9 mouse cellular contexts compared by ENCODE assay signal in the genomic region with DNA sequence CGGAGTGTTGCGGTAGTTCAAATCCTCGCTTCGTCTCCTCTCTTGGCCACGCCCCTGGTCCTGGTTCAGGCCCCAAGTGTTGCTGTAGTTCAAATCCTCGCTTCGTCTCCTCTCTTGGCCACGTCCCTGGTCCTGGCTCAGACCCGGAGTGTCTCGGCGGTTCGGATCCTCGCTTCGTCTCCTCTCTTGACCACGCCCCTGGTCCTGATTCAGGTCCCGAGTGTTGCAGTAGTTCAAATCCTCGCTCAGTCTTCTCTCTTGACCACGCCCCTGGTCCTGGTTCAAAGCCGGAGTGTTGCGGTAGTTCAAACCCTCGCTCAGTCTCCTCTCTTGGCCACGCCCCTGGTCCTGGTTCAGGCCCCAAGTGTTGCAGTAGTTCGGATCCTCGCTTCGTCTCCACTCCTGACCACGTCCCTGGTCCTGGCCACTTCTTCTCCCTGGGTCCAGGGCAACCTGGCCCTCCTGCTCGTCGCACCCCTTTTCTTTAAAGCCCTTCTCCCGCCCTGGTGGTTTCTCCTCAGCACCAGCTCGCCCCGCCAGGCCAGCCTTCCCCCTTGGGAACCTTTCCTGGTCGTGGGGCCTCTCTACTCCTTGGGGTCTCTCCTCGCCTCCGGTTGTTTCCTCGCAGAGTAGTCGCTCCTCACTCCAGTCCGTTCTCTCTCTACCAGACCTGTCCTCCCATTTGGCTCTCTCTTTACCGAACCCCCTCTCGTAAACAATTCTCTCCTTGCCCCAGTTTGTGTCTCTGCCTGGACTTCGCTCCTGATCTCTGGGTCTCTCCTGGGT. TPM values are rescaled to one million over a fixed set of nuclear protein-coding genes. Genes with fewer than 3 reads are reported as not detected.
DNase-seq lines count a peak whose midpoint lies in the region; ATAC-seq and TF ChIP-seq lines count a peak whose summit lies in the region.
"Not testable (repeated sequence)": the region's sequence is repeated elsewhere in the genome, so short reads cannot be mapped to it uniquely, and the experiment has no call there.
"Had no signal": no experiment of that assay in that cellular context is flagged by ENCODE, and none has a peak within 500 bp of the region (broad histone marks: within the 10 kb centered on the region; RNA-seq: fewer than 3 reads in every experiment).

No protein-coding gene starts in this region.

- not testable (repeated sequence) for TF ChIP-seq CTCF in testis, adult 2 months (IDR thresholded peaks at IDR 0.05; ENCODE audit: control insufficient read depth, insufficient read depth, insufficient replicate concordance, low read depth, low read length)

- not testable (repeated sequence) for H3K27me3 ChIP-seq in embryonic facial prominence, embryonic 12.5 days; forebrain, embryonic 15.5 days; intestine, embryonic 14.5 days (replicated peaks; ENCODE audit: control insufficient read depth, insufficient read depth, low read length); limb, embryonic 14.5 days (ENCODE audit: control insufficient read depth, insufficient read depth, low read length); testis, adult 2 months (ENCODE audit: control insufficient read depth, insufficient read depth, low read length)
- H3K27me3 ChIP-seq in heart, embryonic 15.5 days, result peaks cover 13% of the 10 kb centered on the region
- H3K27me3 ChIP-seq in midbrain, embryonic 10.5 days (ENCODE audit: low read depth, poor library complexity, severe bottlenecking), result peaks cover 22% of the 10 kb centered on the region
- peaks cover 14% of the 10 kb centered on the region for H3K27me3 ChIP-seq in neural tube, embryonic 12.5 days (replicated peaks)

- ATAC-seq in embryonic facial prominence, embryonic 12.5 days (ENCODE audit: insufficient number of reproducible peaks, insufficient read depth, low FRiP score, low TSS enrichment); heart, embryonic 15.5 days (replicated peaks; ENCODE audit: insufficient number of reproducible peaks, insufficient read depth, low FRiP score, low read depth); intestine, embryonic 14.5 days (replicated peaks; ENCODE audit: low FRiP score, low TSS enrichment, low read depth); limb, embryonic 14.5 days (ENCODE audit: low FRiP score, low read depth): not testable (repeated sequence)
- peak; percentile 51; the same call in 1 of the 2 replicates for ATAC-seq in forebrain, embryonic 15.5 days (replicated peaks)
- ATAC-seq in neural tube, embryonic 12.5 days (ENCODE audit: low FRiP score, low read depth), result peak; percentile 11; the same call in 1 of the 2 replicates

- WGBS in embryonic facial prominence, embryonic 12.5 days, result 13% methylated on average over 40 of the region's 40 CpGs
- 18% methylated on average over 40 of the region's 40 CpGs for WGBS in forebrain, embryonic 15.5 days
- WGBS in heart, embryonic 15.5 days, result 22% methylated on average over 40 of the region's 40 CpGs
- 21% methylated on average over 40 of the region's 40 CpGs for WGBS in intestine, embryonic 14.5 days
- 19% methylated on average over 40 of the region's 40 CpGs for WGBS in limb, embryonic 14.5 days
- WGBS in midbrain, embryonic 10.5 days, result 14% methylated on average over 40 of the region's 40 CpGs
- WGBS in neural tube, embryonic 12.5 days, result 12% methylated on average over 40 of the region's 40 CpGs

- DNase-seq in intestine, embryonic 14.5 days (ENCODE audit: low spot score); limb, embryonic 14.5 days (ENCODE audit: low spot score): not testable (repeated sequence)
- peak; percentile 16 for DNase-seq in midbrain, embryonic 10.5 days (ENCODE audit: low spot score)

- not testable (repeated sequence) for H3K27ac ChIP-seq in embryonic facial prominence, embryonic 12.5 days; forebrain, embryonic 15.5 days (replicated peaks); heart, embryonic 15.5 days; intestine, embryonic 14.5 days (ENCODE audit: low read depth); limb, embryonic 14.5 days (replicated peaks; ENCODE audit: low read depth, low read length); midbrain, embryonic 10.5 days (replicated peaks); neural tube, embryonic 12.5 days
- H3K27ac ChIP-seq in testis, adult 2 months (ENCODE audit: control insufficient read depth, insufficient read depth, low read depth, low read length), result peak overlapping the region; percentile 96

- peak overlapping the region; percentile 48 for H3K4me2 ChIP-seq in embryonic facial prominence, embryonic 12.5 days (replicated peaks)
- peak overlapping the region; percentile 46 for H3K4me2 ChIP-seq in forebrain, embryonic 15.5 days (replicated peaks)
- H3K4me2 ChIP-seq in heart, embryonic 15.5 days, result peak overlapping the region; percentile 62; the same call in 1 of the 2 replicates
- peak overlapping the region; percentile 30 for H3K4me2 ChIP-seq in intestine, embryonic 14.5 days (ENCODE audit: low read length)
- H3K4me2 ChIP-seq in limb, embryonic 14.5 days (replicated peaks; ENCODE audit: low read depth, low read length, severe bottlenecking), result peak overlapping the region; percentile 40
- H3K4me2 ChIP-seq in neural tube, embryonic 12.5 days (replicated peaks), result peak overlapping the region; percentile 56

- H3K36me3 ChIP-seq in embryonic facial prominence, embryonic 12.5 days; forebrain, embryonic 15.5 days; heart, embryonic 15.5 days; intestine, embryonic 14.5 days (ENCODE audit: control insufficient read depth, insufficient read depth, low read length); limb, embryonic 14.5 days (ENCODE audit: control insufficient read depth, insufficient read depth, low read length); midbrain, embryonic 10.5 days; neural tube, embryonic 12.5 days; testis, adult 2 months (ENCODE audit: control insufficient read depth, insufficient read depth, low read length): not testable (repeated sequence)

- not testable (repeated sequence) for H3K9ac ChIP-seq in embryonic facial prominence, embryonic 12.5 days; forebrain, embryonic 15.5 days (replicated peaks); heart, embryonic 15.5 days; intestine, embryonic 14.5 days (ENCODE audit: low read length); limb, embryonic 14.5 days (ENCODE audit: low read depth, low read length, severe bottlenecking); neural tube, embryonic 12.5 days

- H3K4me3 ChIP-seq in embryonic facial prominence, embryonic 12.5 days, result peak overlapping the region; percentile 17; the same call in 1 of the 2 replicates
- peak overlapping the region; percentile 31 for H3K4me3 ChIP-seq in forebrain, embryonic 15.5 days
- peak overlapping the region; percentile 49; the same call in 1 of the 2 replicates for H3K4me3 ChIP-seq in heart, embryonic 15.5 days
- not testable (repeated sequence) for H3K4me3 ChIP-seq in intestine, embryonic 14.5 days (ENCODE audit: low read depth, low read length); neural tube, embryonic 12.5 days
- peak overlapping the region; percentile 13; the same call in 1 of the 2 replicates for H3K4me3 ChIP-seq in limb, embryonic 14.5 days (replicated peaks; ENCODE audit: low read length)
- H3K4me3 ChIP-seq in midbrain, embryonic 10.5 days, result peak overlapping the region; percentile 45; the same call in 1 of the 2 replicates
- peak overlapping the region; percentile 93 for H3K4me3 ChIP-seq in testis, adult 2 months (ENCODE audit: control insufficient read depth, low read depth, low read length)

- TF ChIP-seq POLR2A in limb, embryonic 14.5 days (IDR thresholded peaks at IDR 0.05; ENCODE audit: borderline replicate concordance, extremely low read depth, insufficient read depth, insufficient read length); testis, adult 2 months (IDR thresholded peaks at IDR 0.05; ENCODE audit: control insufficient read depth, low read depth, low read length): not testable (repeated sequence)

- H3K9me3 ChIP-seq in embryonic facial prominence, embryonic 12.5 days; forebrain, embryonic 15.5 days; heart, embryonic 15.5 days (replicated peaks); intestine, embryonic 14.5 days (ENCODE audit: control insufficient read depth, low read length); limb, embryonic 14.5 days (ENCODE audit: control insufficient read depth, low read length); neural tube, embryonic 12.5 days: not testable (repeated sequence)
- peaks cover 11% of the 10 kb centered on the region; the same call in 1 of the 2 replicates for H3K9me3 ChIP-seq in midbrain, embryonic 10.5 days (replicated peaks)

- H3K4me1 ChIP-seq in embryonic facial prominence, embryonic 12.5 days; heart, embryonic 15.5 days (replicated peaks); intestine, embryonic 14.5 days (replicated peaks; ENCODE audit: control insufficient read depth, insufficient read depth, low read length); limb, embryonic 14.5 days (ENCODE audit: control insufficient read depth, insufficient read depth, low read length); neural tube, embryonic 12.5 days: not testable (repeated sequence)
- peaks cover 15% of the 10 kb centered on the region for H3K4me1 ChIP-seq in forebrain, embryonic 15.5 days
- peaks cover 30% of the 10 kb centered on the region for H3K4me1 ChIP-seq in midbrain, embryonic 10.5 days
- H3K4me1 ChIP-seq in testis, adult 2 months (ENCODE audit: control insufficient read depth, insufficient read depth, low read length), result peaks cover 17% of the 10 kb centered on the region

RNA-seq across cellular contexts. Expression of a gene that starts 0.9 kb away (rescaled TPM):
- 0.37 and 0.60 TPM in 2 replicates for polyA plus RNA-seq in embryonic facial prominence, embryonic 12.5 days (2016; fragmentation: Nextera tagmentation; extraction: Ambion mirVana)
- polyA plus RNA-seq in forebrain, embryonic 15.5 days (2015; fragmentation: Nextera tagmentation; extraction: Ambion mirVana), result 1.8 and 2.1 TPM in 2 replicates
- 0.25 and 0.84 TPM in 2 replicates for polyA plus RNA-seq in heart, embryonic 15.5 days (2015; fragmentation: Nextera tagmentation; extraction: Ambion mirVana)
- polyA plus RNA-seq in intestine, embryonic 14.5 days (2014; fragmentation: Nextera tagmentation; extraction: Ambion mirVana), result 0.78 and 1.5 TPM in 2 replicates
- polyA plus RNA-seq in limb, embryonic 14.5 days (2012; rRNA removed), result 3.1 and 3.4 TPM in 2 replicates
- 0.84 and 0.87 TPM in 2 replicates for polyA plus RNA-seq in limb, embryonic 14.5 days (2014; fragmentation: Nextera tagmentation; extraction: Ambion mirVana)
- polyA plus RNA-seq in midbrain, embryonic 10.5 days (2016; fragmentation: Nextera tagmentation; extraction: Ambion mirVana), result 0.43 and 0.52 TPM in 2 replicates
- 1.1 and 1.8 TPM in 2 replicates for polyA plus RNA-seq in neural tube, embryonic 12.5 days (2016; fragmentation: Nextera tagmentation; extraction: Ambion mirVana)
- polyA plus RNA-seq in testis, adult 2 months (2012; rRNA removed), result 222 and 254 TPM in 2 replicates
- polyA plus RNA-seq: C2C12 had no signal

RNA-seq across cellular contexts. Expression of a gene that starts 19.3 kb away (rescaled TPM):
- polyA plus RNA-seq in embryonic facial prominence, embryonic 12.5 days (2016; fragmentation: Nextera tagmentation; extraction: Ambion mirVana), result 1.2 and 1.4 TPM in 2 replicates
- 0.28 and 0.83 TPM in 2 replicates for polyA plus RNA-seq in forebrain, embryonic 15.5 days (2015; fragmentation: Nextera tagmentation; extraction: Ambion mirVana)
- polyA plus RNA-seq in heart, embryonic 15.5 days (2015; fragmentation: Nextera tagmentation; extraction: Ambion mirVana), result 1.4 and 2.0 TPM in 2 replicates
- polyA plus RNA-seq in intestine, embryonic 14.5 days (2014; fragmentation: Nextera tagmentation; extraction: Ambion mirVana), result 0.65 and 0.86 TPM in 2 replicates
- 11.4 and 19.2 TPM in 2 replicates for polyA plus RNA-seq in limb, embryonic 14.5 days (2012; rRNA removed)
- 1.6 and 2.2 TPM in 2 replicates for polyA plus RNA-seq in limb, embryonic 14.5 days (2014; fragmentation: Nextera tagmentation; extraction: Ambion mirVana)
- 0.65 and 0.85 TPM in 2 replicates for polyA plus RNA-seq in midbrain, embryonic 10.5 days (2016; fragmentation: Nextera tagmentation; extraction: Ambion mirVana)
- 0.39 and 0.66 TPM in 2 replicates for polyA plus RNA-seq in neural tube, embryonic 12.5 days (2016; fragmentation: Nextera tagmentation; extraction: Ambion mirVana)
- 4.8 and 5.8 TPM in 2 replicates for polyA plus RNA-seq in testis, adult 2 months (2012; rRNA removed)

RNA-seq across cellular contexts. Expression of a gene that starts 25.2 kb away (rescaled TPM):
- polyA plus RNA-seq in embryonic facial prominence, embryonic 12.5 days (2016; fragmentation: Nextera tagmentation; extraction: Ambion mirVana), result 100 and 104 TPM in 2 replicates
- polyA plus RNA-seq in forebrain, embryonic 15.5 days (2015; fragmentation: Nextera tagmentation; extraction: Ambion mirVana), result 76.2 and 78.7 TPM in 2 replicates
- polyA plus RNA-seq in heart, embryonic 15.5 days (2015; fragmentation: Nextera tagmentation; extraction: Ambion mirVana), result 98.2 and 107 TPM in 2 replicates
- 94.3 and 97.3 TPM in 2 replicates for polyA plus RNA-seq in intestine, embryonic 14.5 days (2014; fragmentation: Nextera tagmentation; extraction: Ambion mirVana)
- 107 and 150 TPM in 2 replicates for polyA plus RNA-seq in limb, embryonic 14.5 days (2012; rRNA removed)
- 130 and 139 TPM in 2 replicates for polyA plus RNA-seq in limb, embryonic 14.5 days (2014; fragmentation: Nextera tagmentation; extraction: Ambion mirVana)
- polyA plus RNA-seq in midbrain, embryonic 10.5 days (2016; fragmentation: Nextera tagmentation; extraction: Ambion mirVana), result 106 and 111 TPM in 2 replicates
- polyA plus RNA-seq in neural tube, embryonic 12.5 days (2016; fragmentation: Nextera tagmentation; extraction: Ambion mirVana), result 80.2 and 82.0 TPM in 2 replicates
- polyA plus RNA-seq in testis, adult 2 months (2012; rRNA removed), result 321 and 371 TPM in 2 replicates

RNA-seq across cellular contexts. Expression of a gene that starts 32.5 kb away (rescaled TPM):
- 278 and 280 TPM in 2 replicates for polyA plus RNA-seq in embryonic facial prominence, embryonic 12.5 days (2016; fragmentation: Nextera tagmentation; extraction: Ambion mirVana)
- 269 and 274 TPM in 2 replicates for polyA plus RNA-seq in forebrain, embryonic 15.5 days (2015; fragmentation: Nextera tagmentation; extraction: Ambion mirVana)
- polyA plus RNA-seq in heart, embryonic 15.5 days (2015; fragmentation: Nextera tagmentation; extraction: Ambion mirVana), result 204 and 207 TPM in 2 replicates
- 277 and 280 TPM in 2 replicates for polyA plus RNA-seq in intestine, embryonic 14.5 days (2014; fragmentation: Nextera tagmentation; extraction: Ambion mirVana)
- 216 and 233 TPM in 2 replicates for polyA plus RNA-seq in limb, embryonic 14.5 days (2012; rRNA removed)
- polyA plus RNA-seq in limb, embryonic 14.5 days (2014; fragmentation: Nextera tagmentation; extraction: Ambion mirVana), result 264 and 268 TPM in 2 replicates
- 295 and 312 TPM in 2 replicates for polyA plus RNA-seq in midbrain, embryonic 10.5 days (2016; fragmentation: Nextera tagmentation; extraction: Ambion mirVana)
- 326 and 327 TPM in 2 replicates for polyA plus RNA-seq in neural tube, embryonic 12.5 days (2016; fragmentation: Nextera tagmentation; extraction: Ambion mirVana)
- 362 and 383 TPM in 2 replicates for polyA plus RNA-seq in testis, adult 2 months (2012; rRNA removed)

RNA-seq across cellular contexts. Expression of a gene that starts 35.3 kb away (rescaled TPM):
- polyA plus RNA-seq in embryonic facial prominence, embryonic 12.5 days (2016; fragmentation: Nextera tagmentation; extraction: Ambion mirVana), result 1.9 and 2.6 TPM in 2 replicates
- 0.95 TPM in 1 of 2 replicates, not detected in the other for polyA plus RNA-seq in forebrain, embryonic 15.5 days (2015; fragmentation: Nextera tagmentation; extraction: Ambion mirVana)
- polyA plus RNA-seq in heart, embryonic 15.5 days (2015; fragmentation: Nextera tagmentation; extraction: Ambion mirVana), result 6.3 and 7.1 TPM in 2 replicates
- 76.9 and 111 TPM in 2 replicates for polyA plus RNA-seq in intestine, embryonic 14.5 days (2014; fragmentation: Nextera tagmentation; extraction: Ambion mirVana)
- 0.32 and 0.92 TPM in 2 replicates for polyA plus RNA-seq in limb, embryonic 14.5 days (2012; rRNA removed)
- 1.2 and 3.0 TPM in 2 replicates for polyA plus RNA-seq in limb, embryonic 14.5 days (2014; fragmentation: Nextera tagmentation; extraction: Ambion mirVana)
- polyA plus RNA-seq in midbrain, embryonic 10.5 days (2016; fragmentation: Nextera tagmentation; extraction: Ambion mirVana), result 4.2 and 4.7 TPM in 2 replicates
- 1.6 and 1.7 TPM in 2 replicates for polyA plus RNA-seq in neural tube, embryonic 12.5 days (2016; fragmentation: Nextera tagmentation; extraction: Ambion mirVana)
- 0.15 and 0.29 TPM in 2 replicates for polyA plus RNA-seq in testis, adult 2 months (2012; rRNA removed)

Comparison
In these comparisons a context has a peak if more than half of its experiments do, and no peak if none do; other contexts are left out.
1. RNA of a gene that starts 0.9 kb away (polyA plus RNA-seq): 222 to 254 TPM in testis, adult 2 months; 0.84 to 3.4 TPM in limb, embryonic 14.5 days, 1.8 to 2.1 TPM in forebrain, embryonic 15.5 days, 1.1 to 1.8 TPM in neural tube, embryonic 12.5 days, 0.78 to 1.5 TPM in intestine, embryonic 14.5 days, 0.43 to 0.52 TPM in midbrain, embryonic 10.5 days, 0.37 to 0.60 TPM in embryonic facial prominence, embryonic 12.5 days and 0.25 to 0.84 TPM in heart, embryonic 15.5 days; every median in the first group is over 10 times any median in the second.
2. Peak in every context shown above with its lines, with median percentiles within 50 percentile points of each other: H3K4me2 ChIP-seq.